Comparison of ENCODE assay signal across 12 mouse cellular contexts in the genomic region with DNA sequence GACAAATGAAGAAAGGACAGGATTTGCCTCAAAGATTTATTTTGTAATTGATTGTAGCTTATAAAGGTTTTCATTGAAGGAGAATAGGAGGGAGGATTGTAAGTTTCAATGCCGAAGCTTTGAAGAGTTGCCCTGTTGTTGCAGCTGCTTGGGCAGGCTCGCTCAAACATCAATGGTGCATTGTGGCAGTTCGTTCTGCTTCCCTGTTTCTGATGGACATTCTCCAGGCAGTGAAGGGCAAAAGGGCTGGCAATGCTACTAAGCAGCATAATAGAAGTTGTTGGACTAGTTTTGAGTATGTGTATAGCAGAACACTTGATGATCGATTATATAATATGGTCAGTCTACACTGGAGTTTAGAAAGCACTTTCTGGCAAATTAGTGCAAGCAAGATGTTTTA.
DNase-seq lines count a peak whose midpoint lies in the region; ATAC-seq lines count a peak whose summit lies in the region.
"Had no signal": no experiment of that assay in that cellular context is flagged by ENCODE, and none has a peak within 500 bp of the region (broad histone marks: within the 10 kb centered on the region; RNA-seq: fewer than 3 reads in every experiment).

No protein-coding gene starts in this region.

- H3K27ac ChIP-seq in kidney, embryonic 16.5 days (ENCODE audit: low read length) = no peak overlapping the region
- H3K27ac ChIP-seq: embryonic facial prominence, embryonic 15.5 days; heart, embryonic 15.5 days had no signal

- H3K4me3 ChIP-seq in kidney, embryonic 16.5 days (ENCODE audit: low read length) = no peak overlapping the region
- H3K4me3 ChIP-seq: embryonic facial prominence, embryonic 15.5 days; heart, embryonic 15.5 days had no signal

- H3K4me1 ChIP-seq in kidney, embryonic 16.5 days (ENCODE audit: insufficient read depth, low read length) = no peaks in the 10 kb centered on the region
- H3K4me1 ChIP-seq: embryonic facial prominence, embryonic 15.5 days; heart, embryonic 15.5 days had no signal

- ATAC-seq in kidney, embryonic 16.5 days (ENCODE audit: low FRiP score, low TSS enrichment) = no peak

- H3K27me3 ChIP-seq in kidney, embryonic 16.5 days (ENCODE audit: insufficient read depth, low read length) = no peaks in the 10 kb centered on the region
- H3K27me3 ChIP-seq: embryonic facial prominence, embryonic 15.5 days; heart, embryonic 15.5 days had no signal

- H3K9me3 ChIP-seq in kidney, embryonic 16.5 days (ENCODE audit: low read length) = no peaks in the 10 kb centered on the region
- H3K9me3 ChIP-seq: embryonic facial prominence, embryonic 15.5 days; G1E; heart, embryonic 15.5 days had no signal

- H3K36me3 ChIP-seq in kidney, embryonic 16.5 days (ENCODE audit: insufficient read depth, low read length) = no peaks in the 10 kb centered on the region
- H3K36me3 ChIP-seq: embryonic facial prominence, embryonic 15.5 days; G1E; heart, embryonic 15.5 days had no signal

- no peak overlapping the region for H3K4me2 ChIP-seq in kidney, embryonic 16.5 days (replicated peaks; ENCODE audit: low read depth, low read length)
- H3K4me2 ChIP-seq: embryonic facial prominence, embryonic 15.5 days; heart, embryonic 15.5 days had no signal

- 51% methylated on average over 4 of the region's 4 CpGs for WGBS in kidney, embryonic 16.5 days

- DNase-seq in kidney, adult 8-10 months = peak; percentile 10 to 41
- DNase-seq in testis, postnatal 14 days (ENCODE audit: low spot score) = peak; percentile 13
- DNase-seq in testis, postnatal 10 days (ENCODE audit: low spot score) = no peak
- DNase-seq in gonadal fat pad, adult 2 months (ENCODE audit: low read depth) = peak; percentile 9
- DNase-seq in telencephalon, adult 2 months (ENCODE audit: low read depth, low spot score) = peak; percentile 58
- DNase-seq in thymus, postnatal 10 days (ENCODE audit: low spot score in 2 of 2) = no peak
- no peak for DNase-seq in urinary bladder, adult 2 months (ENCODE audit: low spot score)
- DNase-seq: lung, postnatal 10 days had no signal

- no peak overlapping the region for H3K9ac ChIP-seq in kidney, embryonic 16.5 days (replicated peaks; ENCODE audit: low read length)
- H3K9ac ChIP-seq: embryonic facial prominence, embryonic 15.5 days; heart, embryonic 15.5 days had no signal

Comparison
In these comparisons a context has a peak if more than half of its experiments do, and no peak if none do; other contexts are left out.
1. DNase-seq: peak in kidney, adult 8-10 months (2 of 2), testis, postnatal 14 days (single experiment), gonadal fat pad, adult 2 months (single experiment) and telencephalon, adult 2 months (single experiment); none in testis, postnatal 10 days (single experiment), thymus, postnatal 10 days (0 of 2) and urinary bladder, adult 2 months (single experiment).